Mouse (Mus musculus) hindbrain, embryonic 12.5 days (tissue): Measurements from ENCODE around the gene Lamp2. TPM values are rescaled to one million over a fixed set of nuclear protein-coding genes. Genes with fewer than 3 reads are reported as not detected.
"Not testable (repeated sequence)": the region's sequence is repeated elsewhere in the genome, so short reads cannot be mapped to it uniquely, and the experiment has no call there.

Source experiments
- ATAC-seq: fragments of 200-750 bp; cut with Nextera tagmentation; 2 replicates; pipeline ENCODE4 v1.8.0; 2017; ENCODE audit warnings: moderate TSS enrichment; ENCODE audit not compliant: low FRiP score
- H3K27ac ChIP-seq: fragments of 300-500 bp; sonication (generic); 2 replicates; pipeline ENCODE4 v1.5.1; 2016; ENCODE audit warnings: mild to moderate bottlenecking
- H3K27me3 ChIP-seq: fragments of 300-500 bp; sonication (generic); 2 replicates; pipeline ENCODE4 v1.6.1; 2016; ENCODE audit warnings: mild to moderate bottlenecking
- H3K36me3 ChIP-seq: fragments of 300-500 bp; sonication (generic); 2 replicates; pipeline ENCODE4 v1.6.1; 2016; ENCODE audit warnings: mild to moderate bottlenecking
- H3K4me1 ChIP-seq: fragments of 300-500 bp; sonication (generic); 2 replicates; pipeline ENCODE4 v1.6.1; 2016
- H3K4me2 ChIP-seq: fragments of 300-500 bp; sonication (generic); replicated peaks from 2 replicates; pipeline ENCODE4 v1.6.1; 2016; ENCODE audit warnings: mild to moderate bottlenecking
- H3K4me3 ChIP-seq: fragments of 300-500 bp; sonication (generic); 2 replicates; pipeline ENCODE4 v1.5.1; 2016; ENCODE audit warnings: mild to moderate bottlenecking
- H3K9ac ChIP-seq: fragments of 300-500 bp; sonication (generic); 2 replicates; pipeline ENCODE4 v1.6.1; 2016; ENCODE audit warnings: mild to moderate bottlenecking, moderate library complexity
- H3K9me3 ChIP-seq: fragments of 300-500 bp; sonication (generic); replicated peaks from 2 replicates; pipeline ENCODE4 v1.6.1; 2016; ENCODE audit warnings: mild to moderate bottlenecking
- WGBS: fragments of 180-500 bp; shearing (Covaris S2); methylation state at CpG from one replicate; pipeline ENCODE4 v1.1.7; 2016; 5-methylcytosine and 5-hydroxymethylcytosine counted together
- polyA plus RNA-seq: library from polyadenylated mRNA; unstranded; fragments of >200 nt; fragmentation: Nextera tagmentation; extraction: Ambion mirVana; gene quantifications from 2 replicates; pipeline ENCODE4 v1.2.1, GENCODE M21; 2016

The Lamp2 gene
- polyA plus RNA-seq = 82.8 and 88.4 TPM in 2 replicates

GRCm38 (mm10) chrX:38455890-38456634, at the start of gene Lamp2:
TSS of gene Lamp2 (minus strand) at chrX:38456454.
- Histone ChIP-seq H3K27ac (peak within 1 kb of the TSS; percentile 73), H3K4me2 (peak within 1 kb of the TSS; percentile 60), H3K27me3 (no peaks in the 10 kb centered on the region), H3K4me3 (peak within 1 kb of the TSS; percentile 61), H3K36me3 (no peaks in the 10 kb centered on the region), H3K4me1 (0 out of 2 replicates have a peak, but pooled peaks cover 2% of the 10 kb centered on the region), H3K9me3 (no peaks in the 10 kb centered on the region), H3K9ac (peak within 1 kb of the TSS; percentile 69)
- WGBS = 10% methylated on average over 47 of the region's 47 CpGs
- peak; percentile 99 for ATAC-seq

GRCm38 (mm10) chrX:38504846-38505245, 48.6 kb upstream of the Lamp2 start:
- Histone ChIP-seq H3K36me3 (no peaks in the 10 kb centered on the region), H3K4me2 (no peak overlapping the region), H3K27ac (no peak overlapping the region), H3K4me1 (no peaks in the 10 kb centered on the region), H3K27me3 (no peaks in the 10 kb centered on the region), H3K4me3 (no peak overlapping the region), H3K9me3 (no peaks in the 10 kb centered on the region), H3K9ac (no peak overlapping the region)
- ATAC-seq = no peak
- 91% methylated on average over 14 of the region's 14 CpGs for WGBS

- not testable (repeated sequence) for H3K9me3 ChIP-seq, H3K4me1 ChIP-seq, H3K9ac ChIP-seq, H3K36me3 ChIP-seq, H3K27me3 ChIP-seq, ATAC-seq, H3K4me3 ChIP-seq, H3K27ac ChIP-seq, H3K4me2 ChIP-seq
- WGBS = 68% methylated on average over 5 of the region's 5 CpGs
Observed at GRCm38 (mm10) chrX:38502182-38502581, 45.9 kb upstream of the Lamp2 start.

DNA sequence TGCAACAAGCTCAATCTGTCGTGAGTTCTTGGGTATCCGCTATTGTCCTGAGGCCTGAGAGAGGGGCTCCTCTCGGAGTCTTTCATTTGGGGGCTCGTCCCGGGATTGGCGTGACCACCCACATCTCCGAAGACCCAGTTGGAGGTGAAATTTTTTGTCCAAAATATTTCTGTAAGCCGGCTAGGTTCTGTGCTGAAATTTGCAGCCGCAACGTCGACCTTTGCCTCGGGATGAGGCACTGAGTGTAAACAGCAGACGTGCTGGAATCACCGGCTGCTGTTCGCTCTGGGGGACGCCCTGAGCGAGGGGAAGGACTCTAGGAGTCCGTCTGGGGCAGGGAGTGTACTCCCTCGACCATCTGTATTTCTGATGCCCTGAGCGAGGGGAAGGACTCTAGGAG, 29.2 kb upstream of the Lamp2 start:
- 34% methylated on average over 20 of the region's 20 CpGs for WGBS

DNA sequence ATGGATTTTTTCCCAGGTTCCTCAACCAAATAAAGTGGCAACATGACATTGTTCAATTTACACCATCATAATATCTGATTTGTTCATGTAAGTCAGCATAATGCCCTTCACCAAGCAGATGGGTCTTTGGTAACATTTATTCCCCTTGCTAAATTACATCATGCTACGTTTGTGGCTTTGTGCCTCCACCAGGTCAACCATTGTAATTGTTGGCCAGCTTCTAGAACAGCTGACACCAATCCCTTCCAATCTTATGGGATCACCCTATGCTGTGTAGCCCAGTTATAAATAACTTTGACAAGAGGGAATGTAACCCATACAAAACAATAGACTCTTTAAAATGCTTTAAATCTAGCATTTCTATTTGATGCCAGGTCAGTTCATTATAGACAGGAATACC, 22.3 kb upstream of the Lamp2 start:
- Histone ChIP-seq H3K9ac (no peak overlapping the region), H3K27ac (no peak overlapping the region), H3K27me3 (no peaks in the 10 kb centered on the region), H3K4me1 (no peaks in the 10 kb centered on the region), H3K4me3 (no peak overlapping the region), H3K36me3 (no peaks in the 10 kb centered on the region), H3K9me3 (no peaks in the 10 kb centered on the region), H3K4me2 (no peak overlapping the region)
- WGBS = 64% methylated on average over 1 of the region's 1 CpGs
- no peak for ATAC-seq

More for the DNA sequence above, 29.2 kb upstream of the Lamp2 start:
- H3K9me3 ChIP-seq, H3K27ac ChIP-seq, H3K36me3 ChIP-seq, ATAC-seq, H3K27me3 ChIP-seq, H3K4me1 ChIP-seq, H3K4me3 ChIP-seq, H3K9ac ChIP-seq: not testable (repeated sequence)
- H3K4me2 ChIP-seq = peak overlapping the region; percentile 13; the same call in 1 of the 2 replicates

DNA sequence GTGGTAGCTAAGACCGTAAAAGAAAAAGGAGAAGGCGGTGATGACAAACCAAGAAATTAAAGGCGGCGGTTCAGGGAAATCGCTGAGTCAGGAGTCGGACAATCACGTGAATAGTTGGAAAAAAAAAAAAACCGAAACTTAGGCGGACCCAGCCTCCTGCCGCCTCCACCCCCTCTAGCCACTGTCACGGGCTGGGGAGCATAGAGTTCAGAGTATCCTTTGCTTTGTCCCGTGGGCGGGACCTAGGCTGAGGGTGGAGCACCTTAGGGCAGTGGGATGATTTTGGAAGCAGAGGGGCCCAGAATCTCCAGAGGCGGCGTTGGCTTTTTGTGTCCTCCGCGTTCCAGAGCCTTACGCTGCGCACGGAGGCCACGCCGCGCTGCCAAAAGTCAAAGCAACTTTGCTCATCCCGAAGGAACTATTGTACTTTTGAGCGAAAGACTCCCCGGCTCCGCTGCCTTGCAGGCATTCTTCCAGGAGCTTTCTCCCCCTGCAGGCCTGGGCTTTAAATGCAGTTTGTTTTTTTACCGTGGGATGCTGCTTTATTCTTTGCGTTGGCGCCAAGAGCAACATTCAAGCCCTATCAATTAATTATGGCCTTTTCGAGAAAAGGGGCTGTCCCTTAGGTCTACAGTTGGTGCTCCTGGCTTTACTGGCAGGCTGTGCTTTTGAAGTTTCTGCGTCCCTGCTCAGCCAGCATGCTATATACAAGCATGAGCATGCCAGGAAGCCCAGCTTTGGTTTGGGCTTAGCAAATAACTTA, 17.5 kb upstream of the Lamp2 start:
- Histone ChIP-seq H3K9ac (0 out of 2 replicates have a peak overlapping the region, but pooled peaks have one; percentile 13), H3K4me2 (peak overlapping the region; percentile 48), H3K4me1 (no peaks in the 10 kb centered on the region), H3K27ac (peak overlapping the region; percentile 76), H3K36me3 (no peaks in the 10 kb centered on the region), H3K9me3 (no peaks in the 10 kb centered on the region), H3K27me3 (no peaks in the 10 kb centered on the region), H3K4me3 (peak overlapping the region; percentile 48)
- peak; percentile 92 for ATAC-seq
- 15% methylated on average over 32 of the region's 32 CpGs for WGBS

DNA sequence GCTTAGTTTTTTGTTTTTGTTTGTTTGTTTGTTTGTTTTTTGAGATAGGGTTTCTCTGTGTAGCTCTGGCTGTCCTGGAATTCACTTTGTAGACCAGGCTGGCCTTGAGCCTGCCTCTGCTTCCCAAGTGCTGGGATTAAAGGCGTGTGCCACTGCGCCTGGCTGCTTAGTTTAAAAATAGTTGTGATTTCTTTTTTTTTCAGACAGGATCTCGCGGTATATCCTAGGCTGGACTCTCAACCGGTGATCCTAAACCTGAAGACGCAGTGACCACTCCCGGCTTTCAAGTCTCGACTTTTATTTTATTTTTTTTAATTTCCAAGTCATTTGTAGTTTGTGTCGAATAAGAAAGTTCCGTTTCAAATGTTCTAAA, 16.9 kb upstream of the Lamp2 start:
- no peaks in the 10 kb centered on the region for H3K4me1 ChIP-seq
- H3K36me3 ChIP-seq = no peaks in the 10 kb centered on the region
- H3K4me3 ChIP-seq = peak overlapping the region; percentile 48; the same call in 1 of the 2 replicates
- no peaks in the 10 kb centered on the region for H3K9me3 ChIP-seq
- no peak overlapping the region for H3K9ac ChIP-seq
- 21% methylated on average over 10 of the region's 10 CpGs for WGBS
- peak overlapping the region; percentile 76; the same call in 1 of the 2 replicates for H3K27ac ChIP-seq
- peak; percentile 50 for ATAC-seq
- peak overlapping the region; percentile 48; the same call in 1 of the 2 replicates for H3K4me2 ChIP-seq
- H3K27me3 ChIP-seq = no peaks in the 10 kb centered on the region

DNA sequence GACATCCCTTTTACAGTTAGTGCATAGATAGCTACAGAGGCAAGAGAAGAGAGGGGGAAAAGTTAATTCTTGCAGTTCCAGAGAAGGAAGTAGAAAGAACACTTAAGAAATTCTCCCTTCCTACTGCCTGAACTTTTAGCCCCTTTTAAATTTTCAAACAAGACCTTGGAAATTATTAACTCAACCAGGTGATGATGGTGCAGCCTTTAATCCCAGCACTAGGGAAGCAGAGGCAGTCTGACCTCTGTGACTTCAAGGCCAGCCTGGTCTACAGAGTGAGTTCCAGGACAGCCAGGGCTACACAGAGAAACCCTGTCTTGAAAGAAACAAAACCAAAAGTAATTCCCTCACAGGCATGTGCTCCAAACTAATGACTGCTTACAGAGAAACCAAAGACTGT, 10.0 kb upstream of the Lamp2 start:
- Histone ChIP-seq H3K4me1 (no peaks in the 10 kb centered on the region), H3K27me3 (no peaks in the 10 kb centered on the region), H3K4me3 (no peak overlapping the region), H3K36me3 (no peaks in the 10 kb centered on the region), H3K27ac (no peak overlapping the region), H3K9ac (no peak overlapping the region), H3K9me3 (no peaks in the 10 kb centered on the region), H3K4me2 (no peak overlapping the region)
- no peak for ATAC-seq

DNA sequence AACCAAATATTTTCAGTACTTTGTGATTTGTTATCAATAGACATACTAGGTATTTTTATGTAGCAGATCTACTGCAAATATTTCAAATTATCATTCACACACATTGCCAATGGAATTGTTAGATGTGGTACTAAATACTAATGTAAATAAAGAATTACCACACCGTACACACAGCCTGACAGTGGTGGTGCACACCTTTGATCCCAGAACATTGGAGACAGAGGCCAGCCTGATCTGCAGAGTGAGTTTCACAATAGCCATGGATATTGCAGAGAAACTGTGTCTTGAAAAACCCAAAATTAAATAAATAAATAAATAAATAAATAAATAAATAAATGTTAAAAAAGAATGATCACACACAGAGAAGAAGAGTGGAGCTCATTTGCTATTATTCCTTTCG, 6.9 kb upstream of the Lamp2 start:
- H3K9ac ChIP-seq = no peak overlapping the region
- ATAC-seq = no peak
- H3K9me3 ChIP-seq = no peaks in the 10 kb centered on the region
- no peak overlapping the region for H3K27ac ChIP-seq
- H3K27me3 ChIP-seq = no peaks in the 10 kb centered on the region
- no peaks in the 10 kb centered on the region for H3K4me1 ChIP-seq
- no peak overlapping the region for H3K4me2 ChIP-seq
- no peak overlapping the region for H3K4me3 ChIP-seq
- no peaks in the 10 kb centered on the region for H3K36me3 ChIP-seq
- 94% methylated on average over 2 of the region's 2 CpGs for WGBS

DNA sequence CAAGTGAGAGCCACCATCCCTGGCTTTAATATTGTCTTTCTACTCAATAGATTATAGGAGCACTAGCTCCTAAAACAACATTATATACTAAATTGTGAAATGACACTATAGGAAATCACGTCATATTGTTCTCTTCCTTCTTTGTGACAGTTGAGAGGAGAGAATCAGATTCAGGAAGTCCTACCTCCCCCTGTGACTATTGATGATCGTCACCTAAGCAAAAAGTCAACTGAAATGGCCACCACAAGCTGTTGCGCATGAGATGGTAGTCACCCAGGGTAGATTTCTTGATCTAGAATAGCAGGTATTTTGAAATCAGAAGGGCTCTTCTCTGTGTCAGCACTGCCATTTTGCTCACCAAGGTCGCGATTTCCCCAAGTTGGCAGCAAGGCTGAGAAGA, 5.8 kb upstream of the Lamp2 start:
- H3K4me3 ChIP-seq = no peak overlapping the region
- no peak overlapping the region for H3K4me2 ChIP-seq
- no peak overlapping the region for H3K27ac ChIP-seq
- no peak overlapping the region for H3K9ac ChIP-seq
- H3K36me3 ChIP-seq = no peaks in the 10 kb centered on the region
- H3K27me3 ChIP-seq = no peaks in the 10 kb centered on the region
- no peak for ATAC-seq
- H3K9me3 ChIP-seq = no peaks in the 10 kb centered on the region
- H3K4me1 ChIP-seq = no peaks in the 10 kb centered on the region
- WGBS = 80% methylated on average over 5 of the region's 5 CpGs

- WGBS = 78% methylated on average over 3 of the region's 3 CpGs
- H3K4me1 ChIP-seq = no peaks in the 10 kb centered on the region
- H3K36me3 ChIP-seq = no peaks in the 10 kb centered on the region
Observed at GRCm38 (mm10) chrX:38460887-38461286, 4.6 kb upstream of the Lamp2 start.

GRCm38 (mm10) chrX:38459076-38459475, 2.8 kb upstream of the Lamp2 start:
- no peak for ATAC-seq

More at GRCm38 (mm10) chrX:38460887-38461286, 4.6 kb upstream of the Lamp2 start:
- Histone ChIP-seq H3K4me3 (no peak overlapping the region), H3K27me3 (no peaks in the 10 kb centered on the region), H3K9me3 (no peaks in the 10 kb centered on the region), H3K27ac (no peak overlapping the region), H3K9ac (no peak overlapping the region), H3K4me2 (no peak overlapping the region)
- no peak for ATAC-seq

More at GRCm38 (mm10) chrX:38459076-38459475, 2.8 kb upstream of the Lamp2 start:
- Histone ChIP-seq H3K4me1 (0 out of 2 replicates have a peak, but pooled peaks cover 2% of the 10 kb centered on the region), H3K4me3 (no peak overlapping the region), H3K9ac (no peak overlapping the region), H3K27me3 (no peaks in the 10 kb centered on the region), H3K36me3 (no peaks in the 10 kb centered on the region), H3K4me2 (no peak overlapping the region), H3K27ac (no peak overlapping the region), H3K9me3 (no peaks in the 10 kb centered on the region)
- 79% methylated on average over 8 of the region's 8 CpGs for WGBS
